Mouse (Mus musculus) lung, postnatal 0 days (tissue): ENCODE measurements around the gene Ldlrap1.

ENCODE experiments used
- CTCF ChIP-seq: IDR thresholded peaks from 2 replicates; pipeline ENCODE4 v1.5.1; 2016; ENCODE audit warnings: antibody characterized with exemption, mild to moderate bottlenecking
- EP300 ChIP-seq: IDR thresholded peaks from 2 replicates; pipeline ENCODE4 v1.6.1; 2016; ENCODE audit warnings: antibody characterized with exemption, mild to moderate bottlenecking, control low read depth

GRCm38 (mm10) chr4:134775234-134775944, 7.6 kb upstream of the Ldlrap1 start:
- TF ChIP-seq EP300 (no peak), CTCF (peak; percentile 21; the same call in 1 of the 2 replicates)
